Mouse (Mus musculus) MEL (cell line): Measurements from ENCODE around the gene Rasl2-9. TPM values are rescaled to one million over a fixed set of nuclear protein-coding genes. Genes with fewer than 3 reads are reported as not detected.

Experiments used
- DNase-seq: peaks from one replicate; pipeline ENCODE4 v3.0.0; 2011; ENCODE audit warnings: low read depth, low spot score
- H3K27ac ChIP-seq: 2 replicates; pipeline ENCODE4 v1.5.1; 2012; ENCODE audit warnings: low read depth, mild to moderate bottlenecking, control low read depth, low read length, moderate library complexity; ENCODE audit not compliant: control insufficient read depth
- H3K27me3 ChIP-seq, 2 experiments: fragments of 150-350 bp in 1 of 2; sonication (generic) in 1 of 2; 2 replicates each; pipeline ENCODE4 v1.6.1; 2012; ENCODE audit warnings: low read length in 2 of 2, mild to moderate bottlenecking in 2 of 2, improper control_type of control experiment in 1 of 2, moderate library complexity in 1 of 2; ENCODE audit not compliant: insufficient read depth in 2 of 2, control insufficient read depth in 1 of 2
- H3K36me3 ChIP-seq, 2 experiments: 2 replicates each; pipeline ENCODE4 v1.6.1; 2012 to 2014; ENCODE audit warnings: low read length in 2 of 2, improper control_type of control experiment in 1 of 2, inconsistent platforms in 1 of 2, mild to moderate bottlenecking in 1 of 2; ENCODE audit not compliant: insufficient read depth in 2 of 2, control insufficient read depth in 1 of 2
- H3K4me1 ChIP-seq, 2 experiments: fragments of 150-350 bp in 1 of 2; sonication (generic) in 1 of 2; 2 replicates each; pipeline ENCODE4 v1.6.1; 2012; ENCODE audit warnings: low read length in 2 of 2, improper control_type of control experiment in 1 of 2, mild to moderate bottlenecking in 1 of 2; ENCODE audit not compliant: insufficient read depth in 2 of 2, control insufficient read depth in 1 of 2
- H3K4me3 ChIP-seq, 2 experiments: fragments of 150-350 bp in 1 of 2; sonication (generic) in 1 of 2; 2 replicates each; pipeline ENCODE4 v1.5.1; 2012; ENCODE audit warnings: low read depth in 2 of 2, low read length in 2 of 2, mild to moderate bottlenecking in 2 of 2, moderate library complexity in 2 of 2, control low read depth in 1 of 2, improper control_type of control experiment in 1 of 2; ENCODE audit not compliant: control insufficient read depth in 1 of 2, insufficient read depth in 1 of 2
- H3K79me2 ChIP-seq: 2 replicates; pipeline ENCODE4 v1.6.1; 2012; ENCODE audit warnings: mild to moderate bottlenecking, low read length, moderate library complexity; ENCODE audit not compliant: control insufficient read depth, poor library complexity, insufficient read depth
- H3K9ac ChIP-seq: 2 replicates; pipeline ENCODE4 v1.6.1; 2012; ENCODE audit warnings: low read depth, mild to moderate bottlenecking, control low read depth, low read length, moderate library complexity; ENCODE audit not compliant: control insufficient read depth, poor library complexity, severe bottlenecking
- H3K9me3 ChIP-seq: fragments of 150-350 bp; sonication (generic); replicated peaks from 2 replicates; pipeline ENCODE4 v1.6.1; 2012; ENCODE audit warnings: mild to moderate bottlenecking, low read length, improper control_type of control experiment, moderate library complexity; ENCODE audit not compliant: insufficient read depth
- CHD2 ChIP-seq: IDR thresholded peaks from 2 replicates; pipeline ENCODE4 v1.6.1; 2011; ENCODE audit warnings: low read length, improper control_type of control experiment
- CTCF ChIP-seq, 3 experiments: IDR thresholded peaks in 2 of 3; conservative IDR thresholded peaks in 1 of 3; 2 replicates each; pipeline ENCODE4 v1.5.1; 2011 to 2012; ENCODE audit warnings: low read length in 3 of 3, low read depth in 2 of 3, mild to moderate bottlenecking in 2 of 3, improper control_type of control experiment in 1 of 3, inconsistent platforms in 1 of 3, mixed read lengths in 1 of 3, moderate library complexity in 1 of 3; ENCODE audit not compliant: control insufficient read depth in 1 of 3, insufficient read depth in 1 of 3, poor library complexity in 1 of 3, severe bottlenecking in 1 of 3
- EP300 ChIP-seq, 2 experiments: IDR thresholded peaks; 2 replicates each; pipeline ENCODE4 v1.6.1; 2011; ENCODE audit warnings: improper control_type of control experiment in 2 of 2, low read length in 2 of 2, low read depth in 1 of 2, mild to moderate bottlenecking in 1 of 2
- ETS1 ChIP-seq: IDR thresholded peaks from 2 replicates; pipeline ENCODE4 v1.6.1; 2012; ENCODE audit warnings: low read depth, mild to moderate bottlenecking, inconsistent platforms, low read length, improper control_type of control experiment, moderate library complexity
- GATA1 ChIP-seq: IDR thresholded peaks from 2 replicates; pipeline ENCODE4 v1.6.1; 2011; ENCODE audit warnings: low read depth, low read length, improper control_type of control experiment
- JUND ChIP-seq: IDR thresholded peaks from 2 replicates; pipeline ENCODE4 v1.6.1; 2011; ENCODE audit warnings: low read depth, mild to moderate bottlenecking, improper control_type of control experiment, low read length
- MAFK ChIP-seq: IDR thresholded peaks from 2 replicates; pipeline ENCODE4 v1.6.1; 2011; ENCODE audit warnings: low read depth, mild to moderate bottlenecking, low read length, improper control_type of control experiment, borderline replicate concordance
- MAZ ChIP-seq: IDR thresholded peaks from 2 replicates; pipeline ENCODE4 v1.6.1; 2012; ENCODE audit warnings: low read depth, mild to moderate bottlenecking, inconsistent platforms, low read length, improper control_type of control experiment
- MXI1 ChIP-seq: IDR thresholded peaks from 2 replicates; pipeline ENCODE4 v1.6.1; 2011; ENCODE audit warnings: mild to moderate bottlenecking, low read depth, low read length, improper control_type of control experiment
- MYC ChIP-seq: IDR thresholded peaks from 2 replicates; pipeline ENCODE4 v1.6.1; 2011; ENCODE audit warnings: low read depth, mild to moderate bottlenecking, low read length, improper control_type of control experiment, moderate library complexity
- NELFE ChIP-seq: IDR thresholded peaks from 2 replicates; pipeline ENCODE4 v1.6.1; 2011; ENCODE audit warnings: low read depth, low read length, improper control_type of control experiment
- POLR2A ChIP-seq, 2 experiments: IDR thresholded peaks; 2 replicates each; pipeline ENCODE4 v1.6.1; 2011 to 2012; ENCODE audit warnings: low read length in 2 of 2, mild to moderate bottlenecking in 2 of 2, control low read depth in 1 of 2, improper control_type of control experiment in 1 of 2, low read depth in 1 of 2, moderate library complexity in 1 of 2; ENCODE audit not compliant: control insufficient read depth in 1 of 2, insufficient read depth in 1 of 2, poor library complexity in 1 of 2
- POLR2AphosphoS5 ChIP-seq: IDR thresholded peaks from 2 replicates; pipeline ENCODE4 v1.6.1; 2012; ENCODE audit warnings: low read depth, borderline replicate concordance, mild to moderate bottlenecking, inconsistent platforms, low read length, moderate library complexity, mixed read lengths
- RAD21 ChIP-seq: IDR thresholded peaks from 2 replicates; pipeline ENCODE4 v1.6.1; 2011; ENCODE audit warnings: mild to moderate bottlenecking, low read depth, low read length, improper control_type of control experiment
- SMC3 ChIP-seq: IDR thresholded peaks from 2 replicates; pipeline ENCODE4 v1.6.1; 2011; ENCODE audit warnings: low read depth, low read length, improper control_type of control experiment
- TCF12 ChIP-seq: IDR thresholded peaks from 2 replicates; pipeline ENCODE4 v1.6.1; 2014; ENCODE audit warnings: low read depth, mild to moderate bottlenecking, inconsistent platforms, low read length, improper control_type of control experiment, moderate library complexity
- UBTF ChIP-seq: IDR thresholded peaks from 2 replicates; pipeline ENCODE4 v1.6.1; 2012; ENCODE audit warnings: low read depth, mild to moderate bottlenecking, inconsistent platforms, low read length, improper control_type of control experiment, moderate library complexity, borderline replicate concordance; ENCODE audit not compliant: insufficient read depth
- USF2 ChIP-seq, 2 experiments: IDR thresholded peaks; 2 replicates each; pipeline ENCODE4 v1.6.1; 2011 to 2012; ENCODE audit warnings: improper control_type of control experiment in 2 of 2, low read length in 2 of 2, borderline replicate concordance in 1 of 2, inconsistent platforms in 1 of 2, low read depth in 1 of 2, mild to moderate bottlenecking in 1 of 2; ENCODE audit not compliant: insufficient read depth in 1 of 2
- ZKSCAN1 ChIP-seq: IDR thresholded peaks from 2 replicates; pipeline ENCODE4 v1.6.1; 2012; ENCODE audit warnings: low read depth, mild to moderate bottlenecking, inconsistent platforms, low read length, improper control_type of control experiment, moderate library complexity
- ZNF384 ChIP-seq: IDR thresholded peaks from 2 replicates; pipeline ENCODE4 v1.6.1; 2012; ENCODE audit warnings: low read depth, mild to moderate bottlenecking, inconsistent platforms, low read length, improper control_type of control experiment
- polyA plus RNA-seq, 2 experiments: library from polyadenylated mRNA; stranded (reverse) in 1 of 2; unstranded in 1 of 2; fragments of >175 nt in 1 of 2; fragments of >200 nt in 1 of 2; gene quantifications; 2 replicates each; pipeline versions ENCODE4 v1.2.1 to v1.2.4; 2012; ENCODE audit warnings: low replicate concordance in 2 of 2, low read depth in 1 of 2; ENCODE audit not compliant: insufficient read length in 2 of 2, insufficient read depth in 1 of 2, missing spikeins in 1 of 2
- total RNA-seq: library from RNA; depleted of rRNA; stranded (reverse); fragments of 300-350 nt; gene quantifications from 2 replicates; pipeline ENCODE4 v1.2.3, GENCODE M21; 2012

Rasl2-9 gene
- total and polyA plus RNA-seq, 3 experiments, result 0.65 to 196 TPM; not detected in 1

- Histone ChIP-seq H3K27me3 (no peaks in the 10 kb centered on the region), H3K4me3 (no peak overlapping the region), H3K27ac (no peak overlapping the region), H3K4me1 (peaks cover 0 to 8% of the 10 kb centered on the region in 2 experiments; a peak in 3 of 4 replicates), H3K79me2 (peaks cover 27% of the 10 kb centered on the region), H3K36me3 (peaks cover 9 to 19% of the 10 kb centered on the region in 2 experiments), H3K9ac (no peak overlapping the region), H3K9me3 (no peaks in the 10 kb centered on the region)
- no peak for DNase-seq
- TF ChIP-seq RAD21, result no peak
- TF ChIP-seq ZKSCAN1, result no peak
- no peak for TF ChIP-seq EP300 (IDR thresholded peaks at IDR 0.05; ENCODE audit: low read depth in 1 of 2, low read length in 2 of 2)
- no peak for TF ChIP-seq NELFE
These were observed 35.9 kb downstream of the Rasl2-9 start for GRCm38 (mm10) chr7:5089853-5090252.

DNA sequence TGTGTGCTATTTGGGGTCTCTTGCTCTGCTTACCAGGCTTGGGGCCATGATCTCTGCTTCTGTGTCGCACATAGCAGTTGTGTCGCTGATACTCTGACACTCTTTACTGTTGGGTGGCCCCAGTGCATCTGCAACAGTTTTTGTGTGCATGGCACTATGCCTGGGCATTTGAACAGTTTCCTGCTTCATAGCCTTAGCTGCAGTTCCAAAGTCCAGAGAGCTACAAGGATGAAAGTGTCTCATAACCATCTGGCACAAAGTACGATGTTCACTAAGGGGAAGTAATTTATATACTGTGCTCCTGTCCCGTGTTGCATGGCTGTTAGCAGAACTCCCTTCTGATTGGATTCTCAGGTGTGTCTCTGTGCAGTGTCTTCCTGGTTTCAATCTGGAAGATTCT is 37.9 kb downstream of the Rasl2-9 start:
- TF ChIP-seq ETS1 (no peak), POLR2A (IDR thresholded peaks at IDR 0.05; ENCODE audit: control insufficient read depth in 1 of 2, insufficient read depth in 1 of 2, low read depth in 1 of 2, low read length in 2 of 2, poor library complexity in 1 of 2) (no peak), CTCF (IDR thresholded peaks at IDR 0.05 in 2 of 3, conservative IDR thresholded peaks at IDR 0.05 in 1 of 3; ENCODE audit: control insufficient read depth in 1 of 3, insufficient read depth in 1 of 3, low read depth in 2 of 3, low read length in 3 of 3, poor library complexity in 1 of 3, severe bottlenecking in 1 of 3) (no peak), MAZ (no peak), SMC3 (no peak), MXI1 (no peak), MAFK (no peak), POLR2AphosphoS5 (no peak), JUND (no peak), CHD2 (no peak), GATA1 (no peak), MYC (no peak), TCF12 (no peak), UBTF (no peak), USF2 (IDR thresholded peaks at IDR 0.05; ENCODE audit: borderline replicate concordance in 1 of 2, insufficient read depth in 1 of 2, low read depth in 1 of 2, low read length in 2 of 2) (no peak), ZNF384 (no peak), ZKSCAN1 (no peak)
- Histone ChIP-seq H3K9me3 (no peaks in the 10 kb centered on the region), H3K27me3 (no peaks in the 10 kb centered on the region), H3K4me1 (peaks cover 4 to 24% of the 10 kb centered on the region in 2 experiments; a peak in 3 of 4 replicates), H3K27ac (no peak overlapping the region), H3K4me3 (no peak overlapping the region), H3K79me2 (peaks cover 41% of the 10 kb centered on the region), H3K9ac (no peak overlapping the region), H3K36me3 (peaks cover 22 to 28% of the 10 kb centered on the region in 2 experiments)
- no peak for DNase-seq
